Mouse (Mus musculus): ENCODE results near the gene Fam151a. TPM values are rescaled to one million over a fixed set of nuclear protein-coding genes. Genes with fewer than 3 reads are reported as not detected.
"Not testable (repeated sequence)": the region's sequence is repeated elsewhere in the genome, so short reads cannot be mapped to it uniquely, and the experiment has no call there.

The Fam151a gene
- polyA plus RNA-seq, 1 experiment from 2014 or later = not detected

- no peaks in the 10 kb centered on the region for H3K9me3 ChIP-seq
- no peak overlapping the region for H3K27ac ChIP-seq
- 83% methylated on average over 1 of the region's 1 CpGs for WGBS
- no peaks in the 10 kb centered on the region for H3K36me3 ChIP-seq
- no peak for ATAC-seq (ENCODE audit: insufficient number of reproducible peaks, insufficient read depth, low FRiP score, low TSS enrichment, low read depth)
- H3K27me3 ChIP-seq = no peaks in the 10 kb centered on the region
- H3K9ac ChIP-seq (replicated peaks) = no peak overlapping the region
- no peak overlapping the region for H3K4me2 ChIP-seq
- no peak overlapping the region for H3K4me3 ChIP-seq (replicated peaks)
- H3K4me1 ChIP-seq (replicated peaks) = peaks cover 33% of the 10 kb centered on the region
These were observed 57.2 kb downstream of the Fam151a start for GRCm38 (mm10) chr4:106790938-106791337.

GRCm38 (mm10) chr4:106792276-106792675 lies 58.6 kb downstream of the Fam151a start:
- Histone ChIP-seq H3K4me3 (replicated peaks) (no peak overlapping the region), H3K27me3 (no peaks in the 10 kb centered on the region), H3K4me1 (replicated peaks) (peaks cover 20% of the 10 kb centered on the region), H3K9me3 (no peaks in the 10 kb centered on the region), H3K36me3 (no peaks in the 10 kb centered on the region), H3K9ac (replicated peaks) (no peak overlapping the region), H3K27ac (no peak overlapping the region), H3K4me2 (no peak overlapping the region)
- ATAC-seq (ENCODE audit: insufficient number of reproducible peaks, insufficient read depth, low FRiP score, low TSS enrichment, low read depth) = no peak

GRCm38 (mm10) chr4:106793826-106794225 lies 60.1 kb downstream of the Fam151a start:
- not testable (repeated sequence) for H3K27me3 ChIP-seq; H3K4me2 ChIP-seq; H3K9ac ChIP-seq (replicated peaks); H3K4me3 ChIP-seq (replicated peaks); H3K9me3 ChIP-seq; H3K36me3 ChIP-seq; H3K27ac ChIP-seq; ATAC-seq (ENCODE audit: insufficient number of reproducible peaks, insufficient read depth, low FRiP score, low TSS enrichment, low read depth)
- peaks cover 16% of the 10 kb centered on the region for H3K4me1 ChIP-seq (replicated peaks)
- WGBS = 94% methylated on average over 9 of the region's 9 CpGs

- no peaks in the 10 kb centered on the region for H3K9me3 ChIP-seq
- peaks cover 18% of the 10 kb centered on the region for H3K4me1 ChIP-seq (replicated peaks)
- ATAC-seq (ENCODE audit: insufficient number of reproducible peaks, insufficient read depth, low FRiP score, low TSS enrichment, low read depth) = no peak
- no peak overlapping the region for H3K4me3 ChIP-seq (replicated peaks)
- H3K27me3 ChIP-seq = no peaks in the 10 kb centered on the region
- no peak overlapping the region for H3K4me2 ChIP-seq
- no peak overlapping the region for H3K27ac ChIP-seq
- H3K9ac ChIP-seq (replicated peaks) = no peak overlapping the region
- H3K36me3 ChIP-seq = no peaks in the 10 kb centered on the region
- WGBS = 86% methylated on average over 7 of the region's 7 CpGs
These were observed 60.6 kb downstream of the Fam151a start for GRCm38 (mm10) chr4:106794247-106794646.

DNA sequence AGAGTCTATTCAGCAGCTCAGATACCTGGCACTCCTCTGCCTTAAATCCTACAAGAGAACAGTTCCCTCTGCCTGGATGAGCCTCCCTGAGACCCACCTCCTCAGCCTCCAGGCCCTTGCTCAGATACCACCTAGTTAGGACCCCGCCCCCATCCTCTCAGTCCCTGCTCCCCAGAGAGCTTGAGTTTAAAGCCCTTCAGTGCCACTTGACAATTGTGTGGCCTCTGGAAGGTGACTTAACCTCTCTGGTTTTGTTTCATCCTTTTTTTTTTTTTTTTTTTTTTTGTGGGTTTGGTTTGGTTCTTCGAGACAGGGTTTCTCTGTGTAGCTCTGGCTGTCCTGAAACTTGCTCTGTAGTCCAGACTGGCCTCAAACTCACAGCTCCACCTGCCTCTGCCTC lies 61.6 kb downstream of the Fam151a start:
- no peak for ATAC-seq (ENCODE audit: insufficient number of reproducible peaks, insufficient read depth, low FRiP score, low TSS enrichment, low read depth)
- Histone ChIP-seq H3K36me3 (no peaks in the 10 kb centered on the region), H3K4me2 (no peak overlapping the region), H3K9me3 (no peaks in the 10 kb centered on the region), H3K27me3 (no peaks in the 10 kb centered on the region), H3K27ac (no peak overlapping the region), H3K9ac (replicated peaks) (no peak overlapping the region), H3K4me3 (replicated peaks) (no peak overlapping the region), H3K4me1 (replicated peaks) (peaks cover 23% of the 10 kb centered on the region)
- 85% methylated on average over 2 of the region's 2 CpGs for WGBS

Other genes starting within 250 kb of the Fam151a start
- not detected in 2 replicates for gene Bsnd, start 241.6 kb upstream of the Fam151a start, polyA plus RNA-seq (2016; fragmentation: Nextera tagmentation; extraction: Ambion mirVana)
- gene Dhcr24, start 172.9 kb upstream of the Fam151a start, polyA plus RNA-seq (2016; fragmentation: Nextera tagmentation; extraction: Ambion mirVana) = 6.3 and 6.6 TPM in 2 replicates
- gene Lexm, start 116.6 kb upstream of the Fam151a start, polyA plus RNA-seq (2016; fragmentation: Nextera tagmentation; extraction: Ambion mirVana) = 0.24 and 0.73 TPM in 2 replicates
- gene Ttc22, start 111.5 kb upstream of the Fam151a start, polyA plus RNA-seq (2016; fragmentation: Nextera tagmentation; extraction: Ambion mirVana) = 0.31 and 0.33 TPM in 2 replicates
- 14.3 and 18.0 TPM in 2 replicates for gene Pars2, start 82.8 kb upstream of the Fam151a start, polyA plus RNA-seq (2016; fragmentation: Nextera tagmentation; extraction: Ambion mirVana)
- 107 and 122 TPM in 2 replicates for gene Ttc4, start 54.9 kb upstream of the Fam151a start, polyA plus RNA-seq (2016; fragmentation: Nextera tagmentation; extraction: Ambion mirVana)
- gene Mroh7, start 3.0 kb upstream of the Fam151a start, polyA plus RNA-seq (2016; fragmentation: Nextera tagmentation; extraction: Ambion mirVana) = 0.14 and 0.23 TPM in 2 replicates
- gene Acot11, start 71.1 kb downstream of the Fam151a start, polyA plus RNA-seq (2016; fragmentation: Nextera tagmentation; extraction: Ambion mirVana) = 4.6 and 6.8 TPM in 2 replicates
- 278 and 295 TPM in 2 replicates for gene Ssbp3, start 176.8 kb downstream of the Fam151a start, polyA plus RNA-seq (2016; fragmentation: Nextera tagmentation; extraction: Ambion mirVana)

Data from limb, embryonic 12.5 days (tissue).